Mouse (Mus musculus) neural tube, embryonic 12.5 days (tissue): ENCODE measurements at regions not wholly inside any gene's neighbourhood (a gene's known extent, or its start where the extent isn't known, plus 50 kb on each side); places are given as distances from the start of the nearest gene placed in this dataset.

Experiments
- ATAC-seq: fragments of 200-750 bp; cut with Nextera tagmentation; 2 replicates; pipeline ENCODE4 v1.8.0; 2017; ENCODE audit warnings: low read depth, mild to moderate bottlenecking, moderate TSS enrichment, moderate library complexity; ENCODE audit not compliant: low FRiP score
- H3K27ac ChIP-seq: fragments of 300-500 bp; sonication (generic); 2 replicates; pipeline ENCODE4 v1.5.1; 2016
- H3K27me3 ChIP-seq: fragments of 300-500 bp; sonication (generic); replicated peaks from 2 replicates; pipeline ENCODE4 v1.6.1; 2016; ENCODE audit warnings: mild to moderate bottlenecking
- H3K36me3 ChIP-seq: fragments of 300-500 bp; sonication (generic); 2 replicates; pipeline ENCODE4 v1.6.1; 2016; ENCODE audit warnings: mild to moderate bottlenecking
- H3K4me1 ChIP-seq: fragments of 300-500 bp; sonication (generic); 2 replicates; pipeline ENCODE4 v1.6.1; 2016
- H3K4me2 ChIP-seq: fragments of 300-500 bp; sonication (generic); replicated peaks from 2 replicates; pipeline ENCODE4 v1.6.1; 2016; ENCODE audit warnings: mild to moderate bottlenecking
- H3K4me3 ChIP-seq: fragments of 300-500 bp; sonication (generic); 2 replicates; pipeline ENCODE4 v1.5.1; 2016
- H3K9ac ChIP-seq: fragments of 300-500 bp; sonication (generic); 2 replicates; pipeline ENCODE4 v1.6.1; 2016; ENCODE audit warnings: mild to moderate bottlenecking
- H3K9me3 ChIP-seq: fragments of 300-500 bp; sonication (generic); 2 replicates; pipeline ENCODE4 v1.6.1; 2016; ENCODE audit warnings: mild to moderate bottlenecking
- WGBS: fragments of 180-500 bp; shearing (Covaris S2); methylation state at CpG from one replicate; pipeline ENCODE4 v1.1.7; 2016; 5-methylcytosine and 5-hydroxymethylcytosine counted together

DNA sequence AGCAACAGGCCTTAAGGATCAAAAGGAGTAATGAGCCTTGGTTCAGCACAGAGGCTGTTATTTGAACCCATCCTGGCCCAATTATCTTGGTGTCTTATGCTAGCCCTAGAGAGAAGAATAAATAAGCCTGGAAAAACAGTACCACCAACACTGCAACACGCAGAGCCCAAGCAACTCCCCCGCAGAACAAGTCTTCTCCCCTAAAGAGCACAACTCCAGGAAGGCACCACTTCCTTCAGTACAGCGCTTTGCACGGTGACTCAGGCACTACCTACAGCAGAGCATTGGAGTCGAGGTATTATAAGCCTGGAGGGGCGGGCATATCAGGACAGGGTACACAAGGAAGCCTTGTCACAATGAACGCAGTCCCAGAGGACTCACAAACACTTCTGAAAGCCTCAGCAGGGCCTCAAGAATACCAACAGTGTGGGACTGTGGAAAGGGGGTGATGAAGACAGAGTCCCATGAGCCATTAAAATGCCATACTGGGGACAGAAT, 62.9 kb upstream of the Arhgap5 start:
- H3K4me2 ChIP-seq, result no peak overlapping the region
- WGBS, result 78% methylated on average over 7 of the region's 7 CpGs
- H3K27me3 ChIP-seq, result no peaks in the 10 kb centered on the region
- ATAC-seq, result no peak
- H3K4me1 ChIP-seq, result peaks cover under 1% of the 10 kb centered on the region; the same call in 1 of the 2 replicates
- H3K4me3 ChIP-seq, result no peak overlapping the region
- no peaks in the 10 kb centered on the region for H3K36me3 ChIP-seq
- no peak overlapping the region for H3K27ac ChIP-seq
- H3K9me3 ChIP-seq, result no peaks in the 10 kb centered on the region
- H3K9ac ChIP-seq, result no peak overlapping the region

- ATAC-seq, result no peak
Measured at GRCm38 (mm10) chr12:52442337-52442736, 61.4 kb upstream of the Arhgap5 start.

GRCm38 (mm10) chr12:52445731-52446130, 58.0 kb upstream of the Arhgap5 start:
- Histone ChIP-seq H3K4me2 (no peak overlapping the region), H3K4me1 (no peaks in the 10 kb centered on the region), H3K36me3 (no peaks in the 10 kb centered on the region), H3K27me3 (no peaks in the 10 kb centered on the region), H3K9me3 (no peaks in the 10 kb centered on the region), H3K9ac (no peak overlapping the region), H3K27ac (no peak overlapping the region), H3K4me3 (no peak overlapping the region)
- WGBS, result 65% methylated on average over 2 of the region's 2 CpGs
- ATAC-seq, result no peak

More at GRCm38 (mm10) chr12:52442337-52442736, 61.4 kb upstream of the Arhgap5 start:
- H3K9ac ChIP-seq, result no peak overlapping the region
- H3K36me3 ChIP-seq, result no peaks in the 10 kb centered on the region
- no peak overlapping the region for H3K4me3 ChIP-seq
- no peaks in the 10 kb centered on the region for H3K9me3 ChIP-seq
- H3K4me1 ChIP-seq, result no peaks in the 10 kb centered on the region
- no peak overlapping the region for H3K27ac ChIP-seq
- H3K4me2 ChIP-seq, result no peak overlapping the region
- no peaks in the 10 kb centered on the region for H3K27me3 ChIP-seq
- 89% methylated on average over 5 of the region's 5 CpGs for WGBS

DNA sequence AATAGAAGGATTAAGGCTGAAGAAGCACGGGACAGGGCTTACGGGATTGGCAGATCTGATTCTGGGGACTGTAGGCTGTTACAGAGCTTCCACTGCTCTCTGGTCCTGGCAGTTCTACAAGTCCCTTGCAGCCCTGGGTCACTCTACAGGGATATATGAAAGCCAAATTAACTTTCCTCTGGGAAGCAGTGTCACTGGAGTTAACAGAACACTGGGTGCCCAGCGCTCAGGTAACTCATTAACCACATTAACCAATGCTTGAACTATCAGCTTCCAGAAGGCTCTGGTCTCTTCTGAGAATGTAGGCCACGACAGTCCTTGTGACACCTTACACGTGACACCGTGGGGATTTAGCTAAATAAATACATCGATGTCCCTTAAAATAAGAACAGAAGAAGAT, 57.3 kb upstream of the Arhgap5 start:
- H3K4me1 ChIP-seq, result no peaks in the 10 kb centered on the region
- no peak overlapping the region for H3K4me3 ChIP-seq
- no peaks in the 10 kb centered on the region for H3K9me3 ChIP-seq
- no peak overlapping the region for H3K9ac ChIP-seq
- 82% methylated on average over 7 of the region's 7 CpGs for WGBS
- ATAC-seq, result no peak
- no peak overlapping the region for H3K4me2 ChIP-seq
- no peaks in the 10 kb centered on the region for H3K27me3 ChIP-seq
- no peak overlapping the region for H3K27ac ChIP-seq
- no peaks in the 10 kb centered on the region for H3K36me3 ChIP-seq

GRCm38 (mm10) chr12:52447482-52447881, 56.3 kb upstream of the Arhgap5 start:
- no peak overlapping the region for H3K27ac ChIP-seq

GRCm38 (mm10) chr12:52448218-52448617, 55.6 kb upstream of the Arhgap5 start:
- no peaks in the 10 kb centered on the region for H3K27me3 ChIP-seq
- ATAC-seq, result no peak
- no peak overlapping the region for H3K9ac ChIP-seq
- WGBS, result 82% methylated on average over 1 of the region's 1 CpGs
- H3K9me3 ChIP-seq, result no peaks in the 10 kb centered on the region
- no peaks in the 10 kb centered on the region for H3K4me1 ChIP-seq
- H3K27ac ChIP-seq, result no peak overlapping the region
- no peak overlapping the region for H3K4me3 ChIP-seq
- no peak overlapping the region for H3K4me2 ChIP-seq
- H3K36me3 ChIP-seq, result no peaks in the 10 kb centered on the region

More at GRCm38 (mm10) chr12:52447482-52447881, 56.3 kb upstream of the Arhgap5 start:
- H3K4me3 ChIP-seq, result no peak overlapping the region
- no peaks in the 10 kb centered on the region for H3K27me3 ChIP-seq
- no peak overlapping the region for H3K4me2 ChIP-seq
- H3K9ac ChIP-seq, result no peak overlapping the region
- no peaks in the 10 kb centered on the region for H3K36me3 ChIP-seq
- H3K4me1 ChIP-seq, result no peaks in the 10 kb centered on the region
- H3K9me3 ChIP-seq, result no peaks in the 10 kb centered on the region
- 82% methylated on average over 5 of the region's 5 CpGs for WGBS
- ATAC-seq, result no peak

DNA sequence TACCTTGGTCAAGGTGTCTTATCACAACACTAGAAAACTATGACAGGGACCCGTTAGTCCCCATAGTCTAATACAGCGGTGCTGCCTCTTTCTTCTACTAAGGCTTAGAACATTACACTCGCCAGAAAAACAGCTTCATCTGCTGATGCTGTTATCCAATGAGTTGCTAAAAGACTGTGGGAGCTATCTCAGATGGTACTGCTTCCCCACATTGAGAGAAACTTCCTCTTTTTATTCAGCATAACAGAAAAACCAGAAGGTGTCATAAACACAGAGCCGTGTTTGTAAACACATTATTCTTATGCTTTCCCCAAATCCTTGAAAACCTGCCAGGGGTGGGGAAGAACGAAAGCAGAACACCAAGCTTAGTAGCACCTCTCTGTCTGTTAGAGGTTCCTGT, 49.9 kb upstream of the Arhgap5 start:
- Histone ChIP-seq H3K9me3 (0 out of 2 replicates have a peak, but pooled peaks cover 7% of the 10 kb centered on the region), H3K4me1 (no peaks in the 10 kb centered on the region), H3K27me3 (no peaks in the 10 kb centered on the region), H3K9ac (no peak overlapping the region), H3K27ac (no peak overlapping the region), H3K4me3 (no peak overlapping the region), H3K36me3 (no peaks in the 10 kb centered on the region), H3K4me2 (no peak overlapping the region)
- no peak for ATAC-seq
- 96% methylated on average over 5 of the region's 5 CpGs for WGBS
